ENCODE assay signal across 8 mouse cellular contexts in genomic region chr1:135945711-135946110, GRCm38 (mm10). TPM values are rescaled to one million over a fixed set of nuclear protein-coding genes. Genes with fewer than 3 reads are reported as not detected.
DNase-seq lines count a peak whose midpoint lies in the region; ATAC-seq lines count a peak whose summit lies in the region.

No protein-coding gene starts in this region.

- peak; percentile 28; the same call in 1 of the 2 replicates for ATAC-seq in kidney, embryonic 16.5 days (ENCODE audit: low FRiP score, low TSS enrichment)
- ATAC-seq in megakaryocyte-erythroid progenitor cell, adult 5-6 weeks (replicated peaks; ENCODE audit: low FRiP score, low TSS enrichment, poor library complexity, severe bottlenecking), result peak; percentile 52; the same call in 1 of the 2 replicates

- 9% methylated on average over 7 of the region's 7 CpGs for whole genome bisulfite sequencing in kidney, embryonic 16.5 days

- no peaks in the 10 kb centered on the region for H3K36me3 ChIP-seq in kidney, embryonic 16.5 days (ENCODE audit: insufficient read depth, low read length)

- no peak overlapping the region for H3K4me3 ChIP-seq in kidney, embryonic 16.5 days (ENCODE audit: low read length)

- H3K27ac ChIP-seq in kidney, embryonic 16.5 days (ENCODE audit: low read length), result no peak overlapping the region

- peak; percentile 35 for DNase-seq in cerebellum, adult 11 months
- no peak for DNase-seq in cerebellum, adult 11-12 months
- DNase-seq in urinary bladder, postnatal 14 days (ENCODE audit: low spot score), result peak; percentile 64
- no peak for DNase-seq in urinary bladder, postnatal 10 days (ENCODE audit: low spot score)
- peak; percentile 32 for DNase-seq in embryo, embryonic 11.5 days (ENCODE audit: low read depth, low spot score)
- peak; percentile 14 to 25 for DNase-seq in spleen, postnatal 36 days (ENCODE audit: low spot score in 2 of 2)

- no peak overlapping the region for H3K4me2 ChIP-seq in kidney, embryonic 16.5 days (replicated peaks; ENCODE audit: low read depth, low read length)

- H3K9me3 ChIP-seq in kidney, embryonic 16.5 days (ENCODE audit: low read length), result no peaks in the 10 kb centered on the region

- 0 out of 2 replicates have a peak, but pooled peaks cover 4% of the 10 kb centered on the region for H3K27me3 ChIP-seq in kidney, embryonic 16.5 days (ENCODE audit: insufficient read depth, low read length)

- no peak overlapping the region for H3K9ac ChIP-seq in kidney, embryonic 16.5 days (replicated peaks; ENCODE audit: low read length)

- H3K4me1 ChIP-seq in kidney, embryonic 16.5 days (ENCODE audit: insufficient read depth, low read length), result no peaks in the 10 kb centered on the region

RNA-seq across cellular contexts. Expression of gene Pkp1, which starts 26.7 kb away (rescaled TPM):
- 0.24 and 0.44 TPM in 2 replicates for polyA plus RNA-seq in kidney, embryonic 16.5 days (2015; fragmentation: Nextera tagmentation; extraction: Ambion mirVana)
- total RNA-seq in megakaryocyte-erythroid progenitor cell, adult 5-6 weeks (2014; fragmentation: Nextera tagmentation), result not detected in 2 replicates
- total RNA-seq in megakaryocyte-erythroid progenitor cell, adult 5-6 weeks (2017), result not detected in 2 replicates

Comparison
In these comparisons a context has a peak if more than half of its experiments do, and no peak if none do; other contexts are left out.
1. DNase-seq: peak in cerebellum, adult 11 months (single experiment), urinary bladder, postnatal 14 days (single experiment), embryo, embryonic 11.5 days (single experiment) and spleen, postnatal 36 days (2 of 2); none in cerebellum, adult 11-12 months (single experiment) and urinary bladder, postnatal 10 days (single experiment).